Mouse (Mus musculus) MEL-GATA-1-ER (cell line): ENCODE data around the gene Cep131.

Source experiments
- DNase-seq: peaks from one replicate; pipeline ENCODE4 v3.0.0-alpha.2; 2012; ENCODE audit warnings: low read depth; ENCODE audit errors: extremely low read depth

The Cep131 gene

DNA sequence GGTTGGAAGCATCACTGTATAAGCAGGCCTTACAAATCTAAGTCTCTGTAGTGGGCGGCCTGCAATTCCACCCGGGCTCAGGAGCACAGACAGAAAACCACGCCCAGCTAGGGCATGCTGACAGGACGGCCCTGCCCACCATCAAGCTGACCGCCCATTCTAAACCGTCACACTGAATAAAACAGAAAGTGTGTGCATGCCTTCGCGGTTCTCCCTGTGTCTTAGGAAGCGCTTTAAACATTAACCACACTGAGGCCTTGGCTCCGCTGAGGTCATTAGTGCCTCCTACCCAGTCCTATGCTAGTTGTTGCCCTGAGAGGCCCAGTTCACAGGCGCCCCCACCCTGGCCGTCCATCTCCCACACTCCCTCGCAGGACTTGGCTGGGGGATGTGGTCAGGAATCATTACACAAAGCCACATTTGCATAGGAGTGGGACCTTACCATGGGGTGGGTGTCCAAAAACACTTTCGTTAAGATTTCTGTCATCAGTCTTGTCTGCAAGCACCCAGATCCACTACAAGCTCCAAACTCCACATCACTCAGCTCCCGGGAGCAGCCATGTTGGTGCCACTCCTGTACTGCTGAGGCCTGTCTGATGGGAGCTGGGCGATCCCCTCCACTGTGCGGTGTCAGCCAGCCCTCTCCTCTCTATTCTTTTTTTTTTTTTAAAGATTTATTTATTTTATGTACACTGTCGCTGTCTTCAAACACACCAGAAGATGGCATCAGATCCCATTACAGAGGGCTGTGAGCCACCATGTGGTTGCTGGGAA lies 58.1 kb downstream of the Cep131 start:
- no peak for DNase-seq

DNA sequence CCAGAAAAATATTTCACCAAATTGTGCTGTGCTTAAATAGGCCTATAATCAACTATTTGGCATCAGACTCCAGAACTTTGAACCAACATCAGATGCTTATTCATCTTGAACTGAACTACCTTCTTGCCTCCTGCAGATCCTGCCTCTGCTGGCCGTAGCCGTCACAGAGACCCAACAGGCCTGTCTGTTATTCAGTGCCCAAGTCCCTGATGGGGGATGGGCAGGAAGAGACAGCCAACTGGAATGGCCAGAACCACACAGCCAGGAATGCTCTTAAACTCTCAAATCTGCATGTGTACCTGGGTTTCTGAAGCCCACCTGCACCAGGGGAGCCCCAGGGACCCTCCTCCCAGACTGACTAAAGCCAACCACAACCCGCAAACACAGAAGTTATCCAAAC lies 59.7 kb downstream of the Cep131 start:
- DNase-seq, result no peak

DNA sequence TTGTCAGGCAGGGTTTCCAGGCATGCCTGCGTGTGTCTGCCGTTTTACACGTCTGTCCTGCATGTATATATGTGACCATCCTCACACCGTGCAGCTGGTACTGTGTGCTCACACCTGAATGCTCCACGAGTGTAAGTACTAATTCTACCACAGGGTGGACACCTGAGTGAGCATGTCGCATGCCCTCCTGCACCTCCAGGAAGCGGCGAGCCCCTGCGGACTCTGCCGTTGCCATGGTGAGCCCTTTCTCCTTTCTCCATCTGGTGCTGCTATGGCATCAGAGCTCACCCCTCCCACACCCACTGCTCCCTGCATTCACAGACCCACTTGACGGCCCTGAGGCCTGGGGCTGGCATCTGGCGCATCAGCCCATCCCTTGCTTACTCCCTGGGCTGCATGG lies 63.8 kb downstream of the Cep131 start:
- DNase-seq, result no peak

DNA sequence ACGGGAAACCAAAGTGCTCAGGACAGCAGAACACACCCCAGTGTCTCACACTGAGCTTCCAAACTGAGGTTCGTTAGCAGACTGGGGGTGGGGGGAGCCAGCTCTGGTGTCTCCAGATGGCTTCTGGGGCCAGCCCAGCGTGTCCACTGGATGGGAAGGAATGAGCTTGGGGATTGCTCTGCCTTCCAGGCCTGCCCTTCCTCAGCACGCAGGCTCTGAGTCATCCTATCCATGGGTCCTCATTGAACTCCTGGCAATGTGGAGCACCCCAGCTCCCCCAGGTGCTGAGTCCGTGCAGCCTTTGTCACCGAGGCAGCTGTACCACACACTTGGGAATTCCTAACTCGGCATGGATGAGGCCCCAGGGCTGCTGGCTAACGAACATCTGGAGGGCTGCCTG lies 64.4 kb downstream of the Cep131 start:
- no peak for DNase-seq

DNA sequence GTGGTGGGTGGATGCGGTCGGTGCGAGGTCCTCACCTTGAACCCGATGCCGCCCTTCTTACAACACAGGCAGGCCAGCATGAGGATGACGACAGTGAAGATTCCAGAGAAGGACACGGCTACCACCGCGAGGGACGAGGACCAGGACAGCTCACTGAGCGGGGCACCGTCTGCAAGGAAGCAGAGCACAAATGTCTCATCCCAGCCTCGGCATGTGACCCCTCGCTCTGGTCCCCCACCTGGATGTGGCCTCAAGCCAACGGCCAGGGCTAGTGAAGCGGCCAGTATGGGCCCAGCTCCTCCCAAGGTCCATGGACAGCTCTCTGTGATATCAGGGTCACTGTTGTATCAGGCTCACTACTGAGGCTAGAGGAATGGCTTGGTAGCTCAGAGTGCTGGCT lies 65.3 kb downstream of the Cep131 start:
- no peak for DNase-seq

DNA sequence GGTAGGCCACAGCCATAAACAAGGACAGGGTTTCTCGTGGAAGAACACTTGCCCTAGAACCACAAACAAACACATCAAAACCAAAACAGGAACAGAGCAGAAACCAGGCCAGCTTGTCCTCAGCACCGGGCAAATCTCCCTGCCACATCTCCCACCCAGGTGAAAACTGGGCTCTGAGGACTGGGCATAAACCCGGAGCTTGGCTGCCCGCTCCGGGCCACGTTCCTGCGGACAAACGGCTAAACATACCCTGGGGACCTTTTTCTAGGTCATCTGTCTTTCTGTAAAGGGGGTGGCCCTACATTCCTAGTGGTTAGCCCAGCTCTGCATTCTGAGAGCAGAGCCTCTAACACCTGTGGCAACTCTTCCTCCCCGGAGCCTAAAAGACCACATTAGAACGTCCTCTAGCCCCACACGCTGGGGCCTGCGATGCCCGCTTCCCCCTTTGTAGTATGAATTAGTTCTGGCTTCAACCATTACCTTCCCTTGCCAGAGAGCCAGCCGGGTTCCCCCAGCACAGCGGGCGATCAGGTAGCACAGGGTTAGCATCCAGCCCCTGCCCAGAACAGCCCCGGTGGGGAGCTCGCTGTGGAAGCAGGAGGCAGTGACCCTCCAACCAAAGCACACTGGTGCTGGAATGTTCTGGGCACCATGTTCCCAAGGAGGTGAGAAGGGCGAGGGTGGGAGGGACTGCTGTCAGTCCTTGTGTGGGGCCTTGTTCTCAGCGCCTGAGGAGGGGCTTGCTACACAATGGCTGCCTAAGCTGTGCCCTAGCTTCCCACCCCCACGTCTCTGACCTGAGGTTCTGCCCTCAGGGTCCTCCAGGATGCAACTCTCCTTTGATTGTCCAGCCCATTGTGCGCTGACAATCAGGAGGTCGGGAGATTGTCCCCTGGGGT lies 66.8 kb downstream of the Cep131 start:
- no peak for DNase-seq

DNA sequence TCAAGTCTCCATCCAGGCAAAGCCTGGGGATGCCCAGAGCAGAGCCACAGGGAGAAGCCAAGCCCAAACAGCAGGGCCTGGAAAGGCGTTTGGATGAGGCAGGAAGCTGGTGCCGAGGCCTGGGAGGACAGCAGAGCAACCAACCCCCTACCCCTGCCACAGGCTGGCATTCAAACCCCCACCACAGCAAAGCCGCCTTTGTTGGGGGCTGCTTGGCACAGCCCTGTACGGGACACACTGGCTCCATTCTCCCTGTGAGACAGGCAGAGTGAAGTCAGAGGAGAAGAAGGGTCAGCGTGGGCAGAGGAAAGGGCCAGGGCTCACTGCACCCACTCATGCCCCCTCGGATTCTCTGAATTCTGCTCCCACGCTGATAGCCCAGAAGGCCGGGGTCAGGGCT lies 69.6 kb downstream of the Cep131 start:
- no peak for DNase-seq

DNA sequence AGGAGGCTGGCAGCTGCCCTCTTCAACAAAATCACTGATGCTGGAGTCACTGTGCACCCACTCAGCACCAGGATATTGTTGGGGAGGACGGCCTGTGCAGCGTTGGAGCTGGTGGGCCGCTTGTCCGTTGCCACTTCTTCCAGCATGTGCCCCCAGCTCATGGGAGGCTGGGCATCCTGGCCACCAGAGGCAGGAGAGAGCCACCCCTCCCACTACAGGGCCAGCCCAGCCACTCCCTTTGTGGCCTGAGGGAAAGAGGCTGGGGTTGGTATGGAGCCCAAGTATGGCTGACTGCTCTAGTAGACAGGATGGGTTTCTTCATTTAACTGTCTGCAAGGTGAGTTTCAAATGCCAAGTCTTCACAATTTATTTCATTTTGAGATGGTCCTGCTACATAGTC lies 71.9 kb downstream of the Cep131 start:
- no peak for DNase-seq
